ENCODE assay signal across 9 mouse cellular contexts in the genomic region with DNA sequence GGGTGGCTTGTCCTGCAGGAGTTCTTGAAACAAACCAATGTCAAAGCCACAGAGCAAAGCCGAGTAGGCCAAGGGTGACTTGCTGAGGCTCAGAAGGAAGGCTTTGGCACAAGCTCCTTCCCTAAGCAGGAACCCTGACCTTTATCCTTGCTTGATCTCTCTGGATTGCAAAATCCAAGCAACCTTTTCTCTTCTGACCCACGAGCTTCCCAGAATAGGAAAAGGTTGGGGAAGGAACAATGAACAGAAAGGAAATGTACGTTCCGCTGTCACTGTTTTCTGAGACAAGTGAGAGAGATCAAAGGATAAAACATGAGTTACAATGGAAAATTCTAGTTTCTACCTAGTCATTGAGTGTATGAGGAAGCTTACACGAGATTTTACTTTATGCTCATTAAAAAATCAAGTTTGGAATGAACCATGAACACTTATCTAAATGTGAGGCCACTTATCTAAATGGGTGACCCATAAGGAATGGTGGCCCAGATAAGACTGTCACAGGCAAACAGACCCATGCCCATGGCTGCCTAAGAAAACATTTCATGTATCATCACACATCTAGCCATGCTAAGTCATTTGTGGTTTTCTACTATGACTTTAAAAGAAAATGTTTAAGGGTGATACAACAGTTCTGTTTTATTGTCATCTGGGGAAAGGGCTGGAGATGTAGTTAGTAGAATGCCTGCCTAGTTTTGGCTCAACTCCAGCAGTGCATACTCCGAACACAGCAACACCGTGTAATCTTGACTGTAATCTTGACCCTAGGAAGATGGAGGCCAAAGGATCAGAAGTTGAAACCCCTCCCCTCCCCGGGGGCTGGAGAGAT.
DNase-seq lines count a peak whose midpoint lies in the region; ATAC-seq lines count a peak whose summit lies in the region.
"Had no signal": no experiment of that assay in that cellular context is flagged by ENCODE, and none has a peak within 500 bp of the region (broad histone marks: within the 10 kb centered on the region; RNA-seq: fewer than 3 reads in every experiment).

No protein-coding gene starts in this region.

- peak overlapping the region; percentile 54 for H3K4me3 ChIP-seq in megakaryocyte, embryonic 14.5 days (replicated peaks)
- no peak overlapping the region for H3K4me3 ChIP-seq in kidney, embryonic 16.5 days (ENCODE audit: low read length)
- H3K4me3 ChIP-seq: embryonic facial prominence, embryonic 15.5 days had no signal

- no peak overlapping the region for H3K4me2 ChIP-seq in kidney, embryonic 16.5 days (replicated peaks; ENCODE audit: low read depth, low read length)
- H3K4me2 ChIP-seq: embryonic facial prominence, embryonic 15.5 days had no signal

- no peak for ATAC-seq in megakaryocyte, adult 5-6 weeks (ENCODE audit: poor library complexity, severe bottlenecking)
- no peak for ATAC-seq in kidney, embryonic 16.5 days (ENCODE audit: low FRiP score, low TSS enrichment)

- H3K4me1 ChIP-seq in megakaryocyte, embryonic 14.5 days, result peaks cover 64% of the 10 kb centered on the region
- peaks cover 7% of the 10 kb centered on the region; the same call in 1 of the 2 replicates for H3K4me1 ChIP-seq in kidney, embryonic 16.5 days (ENCODE audit: insufficient read depth, low read length)
- H3K4me1 ChIP-seq: embryonic facial prominence, embryonic 15.5 days had no signal

- H3K9ac ChIP-seq in kidney, embryonic 16.5 days (replicated peaks; ENCODE audit: low read length), result no peak overlapping the region
- H3K9ac ChIP-seq: embryonic facial prominence, embryonic 15.5 days had no signal

- DNase-seq in adrenal gland, postnatal 25 days, result peak; percentile 32
- peak; percentile 66 for DNase-seq in naive thymus-derived CD4-positive, alpha-beta T cell, adult 2 months (ENCODE audit: low read depth)
- DNase-seq in frontal cortex, adult 2 months (ENCODE audit: extremely low spot score in 1 of 2, low spot score in 1 of 2), result no peak
- DNase-seq in spleen, adult 12 weeks (ENCODE audit: low spot score), result no peak
- no peak for DNase-seq in neural tube, embryonic 10.5 days (ENCODE audit: extremely low spot score, low spot score)

- WGBS in kidney, embryonic 16.5 days, result 61% methylated on average over 8 of the region's 8 CpGs

- H3K27ac ChIP-seq in kidney, embryonic 16.5 days (ENCODE audit: low read length), result 0 out of 2 replicates have a peak overlapping the region, but pooled peaks have one; percentile 13
- H3K27ac ChIP-seq: embryonic facial prominence, embryonic 15.5 days had no signal

- peaks cover 8% of the 10 kb centered on the region for H3K36me3 ChIP-seq in megakaryocyte, embryonic 14.5 days (replicated peaks; ENCODE audit: low read length)
- H3K36me3 ChIP-seq in kidney, embryonic 16.5 days (ENCODE audit: insufficient read depth, low read length), result no peaks in the 10 kb centered on the region
- H3K36me3 ChIP-seq: embryonic facial prominence, embryonic 15.5 days had no signal

- no peaks in the 10 kb centered on the region for H3K27me3 ChIP-seq in megakaryocyte, embryonic 14.5 days (replicated peaks)
- no peaks in the 10 kb centered on the region for H3K27me3 ChIP-seq in kidney, embryonic 16.5 days (ENCODE audit: insufficient read depth, low read length)
- H3K27me3 ChIP-seq: embryonic facial prominence, embryonic 15.5 days had no signal

- peaks cover 8% of the 10 kb centered on the region for H3K9me3 ChIP-seq in megakaryocyte, embryonic 14.5 days
- peaks cover 8% of the 10 kb centered on the region; the same call in 1 of the 2 replicates for H3K9me3 ChIP-seq in kidney, embryonic 16.5 days (ENCODE audit: low read length)
- H3K9me3 ChIP-seq: embryonic facial prominence, embryonic 15.5 days had no signal

Comparison
In these comparisons a context has a peak if more than half of its experiments do, and no peak if none do; other contexts are left out.
1. DNase-seq: peak in adrenal gland, postnatal 25 days (single experiment) and naive thymus-derived CD4-positive, alpha-beta T cell, adult 2 months (single experiment); none in frontal cortex, adult 2 months (0 of 2), spleen, adult 12 weeks (single experiment) and neural tube, embryonic 10.5 days (single experiment).